Mouse (Mus musculus) myocyte (in vitro differentiated cells): ENCODE measurements around the gene Tmem237. TPM values are rescaled to one million over a fixed set of nuclear protein-coding genes. Genes with fewer than 3 reads are reported as not detected.
A peak's percentile ranks its signal among the peaks of the same experiment; 100 is the strongest.

Source experiments
- H3K27me3 ChIP-seq: one replicate; pipeline ENCODE4 v1.6.1; 2011; ENCODE audit not compliant: control insufficient read depth, insufficient read depth, insufficient read length
- H3K36me3 ChIP-seq: one replicate; pipeline ENCODE4 v1.6.1; 2011; ENCODE audit not compliant: control insufficient read depth, insufficient read depth
- H3K4me2 ChIP-seq: one replicate; pipeline ENCODE4 v1.6.1; 2011; ENCODE audit warnings: low read depth, control low read depth
- H3K4me3 ChIP-seq: one replicate; pipeline ENCODE4 v1.5.1; 2011; ENCODE audit warnings: mild to moderate bottlenecking, control low read depth, moderate library complexity
- H3K79me2 ChIP-seq: one replicate; pipeline ENCODE4 v1.6.1; 2011; ENCODE audit not compliant: control insufficient read depth, insufficient read depth
- H3ac ChIP-seq: one replicate; pipeline ENCODE4 v1.6.1; 2011; ENCODE audit not compliant: control insufficient read depth, insufficient read length
- CEBPB ChIP-seq: IDR thresholded peaks from 2 replicates; pipeline ENCODE4 v1.6.1; 2011; ENCODE audit warnings: mild to moderate bottlenecking, moderate library complexity; ENCODE audit not compliant: poor library complexity, insufficient read depth, severe bottlenecking
- E2F4 ChIP-seq: IDR thresholded peaks from one replicate; pipeline ENCODE4 v1.6.1; 2011; ENCODE audit warnings: mild to moderate bottlenecking, control low read depth, moderate library complexity; ENCODE audit not compliant: insufficient read depth
- MAX ChIP-seq: IDR thresholded peaks from one replicate; pipeline ENCODE4 v1.6.1; 2011; ENCODE audit warnings: low read depth, mild to moderate bottlenecking, control low read depth
- MYOD1 ChIP-seq, 3 experiments: IDR thresholded peaks; one replicate each; pipeline ENCODE4 v1.6.1; 2011; ENCODE audit warnings: control low read depth in 2 of 3, low read depth in 2 of 3, mild to moderate bottlenecking in 2 of 3, moderate library complexity in 1 of 3; ENCODE audit not compliant: insufficient read length in 2 of 3, control insufficient read depth in 1 of 3
- MYOG ChIP-seq, 3 experiments: IDR thresholded peaks; one replicate each; pipeline ENCODE4 v1.6.1; 2011; ENCODE audit warnings: control low read depth in 2 of 3, low read depth in 2 of 3, mild to moderate bottlenecking in 2 of 3; ENCODE audit not compliant: insufficient read length in 2 of 3, control insufficient read depth in 1 of 3, insufficient read depth in 1 of 3
- POLR2A ChIP-seq: IDR thresholded peaks from one replicate; pipeline ENCODE4 v1.6.1; 2011; ENCODE audit warnings: low read depth, mild to moderate bottlenecking, control low read depth, moderate library complexity; ENCODE audit not compliant: insufficient read length
- POLR2AphosphoS2 ChIP-seq: IDR thresholded peaks from one replicate; pipeline ENCODE4 v1.6.1; 2011; ENCODE audit warnings: low read depth, control low read depth; ENCODE audit not compliant: insufficient read length
- REST ChIP-seq: IDR thresholded peaks from one replicate; pipeline ENCODE4 v1.6.1; 2011; ENCODE audit warnings: mild to moderate bottlenecking, control low read depth, moderate library complexity; ENCODE audit not compliant: insufficient read depth, insufficient read length
- SRF ChIP-seq: IDR thresholded peaks from one replicate; pipeline ENCODE4 v1.6.1; 2011; ENCODE audit warnings: low read depth; ENCODE audit not compliant: control insufficient read depth, insufficient read length
- TCF12 ChIP-seq: IDR thresholded peaks from one replicate; pipeline ENCODE4 v1.6.1; 2011; ENCODE audit warnings: mild to moderate bottlenecking, control low read depth; ENCODE audit not compliant: poor library complexity, insufficient read depth, severe bottlenecking
- TCF3 ChIP-seq: IDR thresholded peaks from one replicate; pipeline ENCODE4 v1.6.1; 2011; ENCODE audit warnings: low read depth, control low read depth; ENCODE audit not compliant: insufficient read length
- USF1 ChIP-seq: IDR thresholded peaks from one replicate; pipeline ENCODE4 v1.6.1; 2011; ENCODE audit warnings: low read depth, mild to moderate bottlenecking, control low read depth, moderate library complexity
- polyA plus RNA-seq: library from polyadenylated mRNA; unstranded; fragments of >200 nt; fragmentation: generic; extraction: Trizol; gene quantifications from one replicate; pipeline ENCODE4 v1.2.1, GENCODE M21; 2012; ENCODE audit warnings: missing spikeins

The Tmem237 gene
- polyA plus RNA-seq, 1 experiment = 13.7 TPM

DNA sequence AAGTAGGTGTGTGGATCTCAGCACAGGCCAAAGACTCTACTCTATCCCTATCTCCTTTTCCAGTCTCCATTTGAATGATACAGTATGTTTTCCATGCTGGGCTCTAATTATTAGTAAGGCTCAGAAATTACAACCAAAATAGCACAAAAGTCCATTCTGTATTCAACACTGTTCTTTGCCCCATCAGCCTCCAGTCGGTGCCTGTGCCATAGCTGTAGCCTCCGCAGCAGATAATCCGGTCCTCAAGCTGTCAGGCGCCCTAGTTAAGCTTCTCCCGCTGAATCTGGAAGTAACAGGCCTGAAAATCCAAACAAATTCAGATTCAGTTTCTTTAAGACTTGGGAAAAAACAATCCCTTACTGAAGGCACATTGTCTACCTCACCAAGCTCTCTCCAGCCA is 43.7 kb upstream of the Tmem237 start:
- no peaks in the 10 kb centered on the region for H3K79me2 ChIP-seq
- H3ac ChIP-seq = no peak overlapping the region
- no peaks in the 10 kb centered on the region for H3K27me3 ChIP-seq
- H3K4me2 ChIP-seq = no peak overlapping the region
- H3K36me3 ChIP-seq = peaks cover 27% of the 10 kb centered on the region
- TF ChIP-seq REST (no peak), POLR2A (no peak), MYOG (IDR thresholded peaks at IDR 0.05; ENCODE audit: control insufficient read depth in 1 of 3, insufficient read depth in 1 of 3, insufficient read length in 2 of 3, low read depth in 2 of 3) (no peak), USF1 (no peak), TCF12 (no peak), MAX (no peak), SRF (no peak), MYOD1 (IDR thresholded peaks at IDR 0.05; ENCODE audit: control insufficient read depth in 1 of 3, insufficient read length in 2 of 3, low read depth in 2 of 3) (no peak), TCF3 (no peak), POLR2AphosphoS2 (no peak), CEBPB (no peak), E2F4 (no peak)
- no peak overlapping the region for H3K4me3 ChIP-seq

GRCm38 (mm10) chr1:59163030-59163461 is 42.8 kb upstream of the Tmem237 start, which contains the start of gene Mpp4:
TSS of gene Mpp4 (minus strand) at chr1:59163389.
- Histone ChIP-seq H3K79me2 (no peaks in the 10 kb centered on the region), H3K27me3 (no peaks in the 10 kb centered on the region), H3K4me3 (no peak within 1 kb of the TSS), H3K4me2 (peak within 1 kb of the TSS; percentile 78), H3ac (no peak within 1 kb of the TSS), H3K36me3 (peaks cover 18% of the 10 kb centered on the region)
- TF ChIP-seq TCF12 = no peak
- no peak for TF ChIP-seq MAX
- no peak for TF ChIP-seq POLR2AphosphoS2
- TF ChIP-seq USF1 = no peak
- TF ChIP-seq MYOG (IDR thresholded peaks at IDR 0.05; ENCODE audit: control insufficient read depth in 1 of 3, insufficient read depth in 1 of 3, insufficient read length in 2 of 3, low read depth in 2 of 3) = peak; percentile 23 to 87 (median 48)
- peak; percentile 40 for TF ChIP-seq E2F4
- peak; percentile 45 for TF ChIP-seq TCF3
- TF ChIP-seq MYOD1 (IDR thresholded peaks at IDR 0.05; ENCODE audit: control insufficient read depth in 1 of 3, insufficient read length in 2 of 3, low read depth in 2 of 3) = peak in 2 of 3 experiments; percentile 85 to 94
- TF ChIP-seq POLR2A = no peak
- no peak for TF ChIP-seq CEBPB
- TF ChIP-seq SRF = no peak

DNA sequence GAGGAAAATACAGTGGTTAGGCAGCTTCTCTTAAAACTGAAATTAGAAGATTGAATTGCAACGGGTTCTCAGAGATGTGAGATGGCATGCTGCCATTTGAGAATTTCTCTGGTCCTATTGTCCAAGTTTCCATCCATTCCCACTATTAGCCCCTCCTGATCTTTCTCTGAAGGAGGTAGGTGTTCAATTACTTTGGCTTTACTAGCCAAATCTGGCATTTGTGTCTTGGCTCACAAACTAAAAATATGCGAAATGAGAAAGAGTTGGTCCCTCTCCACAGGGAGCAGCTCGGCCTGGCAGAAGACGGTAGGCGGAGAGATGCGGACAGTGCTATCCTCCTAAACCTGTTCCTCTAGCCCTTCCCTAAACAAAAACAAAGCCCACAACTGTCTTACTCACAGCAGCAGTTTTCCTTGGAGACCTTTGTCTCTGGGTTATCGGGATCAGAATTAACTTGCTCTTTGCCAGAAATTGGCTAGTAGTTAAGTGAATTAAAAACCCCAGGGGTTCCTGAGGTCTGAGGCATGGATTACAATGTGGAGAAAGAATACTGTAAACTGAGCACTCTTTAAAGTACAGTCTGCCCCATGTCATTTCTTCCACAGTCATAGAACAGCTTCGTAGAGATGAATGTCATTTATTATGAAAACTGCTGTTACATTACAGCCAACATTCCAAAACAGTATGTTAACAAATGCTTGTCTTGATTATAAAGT is 42.3 kb upstream of the Tmem237 start:
- Histone ChIP-seq H3K4me3 (no peak overlapping the region), H3K36me3 (peaks cover 14% of the 10 kb centered on the region), H3K27me3 (no peaks in the 10 kb centered on the region), H3ac (no peak overlapping the region), H3K4me2 (peak overlapping the region; percentile 78), H3K79me2 (no peaks in the 10 kb centered on the region)
- TF ChIP-seq MAX (no peak), POLR2A (no peak), TCF3 (no peak), MYOG (IDR thresholded peaks at IDR 0.05; ENCODE audit: control insufficient read depth in 1 of 3, insufficient read depth in 1 of 3, insufficient read length in 2 of 3, low read depth in 2 of 3) (no peak), E2F4 (no peak), CEBPB (no peak), MYOD1 (IDR thresholded peaks at IDR 0.05; ENCODE audit: control insufficient read depth in 1 of 3, insufficient read length in 2 of 3, low read depth in 2 of 3) (no peak), SRF (no peak), REST (no peak), TCF12 (no peak), POLR2AphosphoS2 (no peak), USF1 (no peak)

DNA sequence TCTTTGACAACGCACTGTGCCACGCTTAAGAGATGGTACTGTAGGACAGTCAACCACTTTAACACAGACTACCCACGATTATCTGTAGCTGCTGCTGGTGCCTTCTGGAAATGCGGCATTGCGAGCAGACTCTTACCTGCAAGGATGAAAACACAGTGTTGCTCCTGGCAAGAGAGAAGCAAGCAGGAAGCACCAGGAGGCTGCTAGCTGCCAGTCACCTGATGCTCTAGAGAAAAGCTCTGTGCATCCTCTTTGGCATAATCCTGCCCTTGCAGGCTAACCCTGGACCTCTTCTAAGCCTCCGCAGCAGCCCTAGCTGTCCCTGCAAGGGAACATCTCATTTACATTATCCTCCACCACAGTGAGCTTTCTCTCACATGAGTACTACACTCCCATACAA is 41.2 kb upstream of the Tmem237 start:
- Histone ChIP-seq H3ac (no peak overlapping the region), H3K4me2 (peak overlapping the region; percentile 78), H3K79me2 (no peaks in the 10 kb centered on the region), H3K4me3 (no peak overlapping the region), H3K27me3 (no peaks in the 10 kb centered on the region), H3K36me3 (peaks cover 7% of the 10 kb centered on the region)
- TF ChIP-seq REST (no peak), CEBPB (no peak), USF1 (no peak), POLR2A (no peak), TCF12 (no peak), POLR2AphosphoS2 (no peak), SRF (no peak), E2F4 (no peak), MYOD1 (IDR thresholded peaks at IDR 0.05; ENCODE audit: control insufficient read depth in 1 of 3, insufficient read length in 2 of 3, low read depth in 2 of 3) (no peak), TCF3 (no peak), MAX (no peak), MYOG (IDR thresholded peaks at IDR 0.05; ENCODE audit: control insufficient read depth in 1 of 3, insufficient read depth in 1 of 3, insufficient read length in 2 of 3, low read depth in 2 of 3) (no peak)
